Mouse (Mus musculus) c-Kit-positive CD71-negative TER-119-negative erythroid progenitor cells, embryonic 14.5 days (primary cell): Measurements from ENCODE around the gene Anapc15-ps.

Experiments used
- DNase-seq: peaks from one replicate; pipeline ENCODE4 v3.0.0-alpha.2; 2013; ENCODE audit warnings: low read depth

The Anapc15-ps gene

GRCm38 (mm10) chr10:95689833-95690232, 16.6 kb upstream of the Anapc15-ps start:
- no peak for DNase-seq

- DNase-seq, result no peak
Observed at GRCm38 (mm10) chr10:95689058-95689457, 15.8 kb upstream of the Anapc15-ps start.

GRCm38 (mm10) chr10:95687558-95688141, 14.4 kb upstream of the Anapc15-ps start:
- no peak for DNase-seq

- DNase-seq, result no peak
Observed at GRCm38 (mm10) chr10:95686041-95686440, 12.8 kb upstream of the Anapc15-ps start.

- peak; percentile 38 for DNase-seq
Observed at GRCm38 (mm10) chr10:95684782-95685555, 11.7 kb upstream of the Anapc15-ps start.

GRCm38 (mm10) chr10:95684250-95684649, 11.0 kb upstream of the Anapc15-ps start:
- DNase-seq, result no peak

GRCm38 (mm10) chr10:95683735-95684134, 10.5 kb upstream of the Anapc15-ps start:
- DNase-seq, result no peak

GRCm38 (mm10) chr10:95682964-95683363, 9.7 kb upstream of the Anapc15-ps start:
- DNase-seq, result no peak

- no peak for DNase-seq
Observed at GRCm38 (mm10) chr10:95682091-95682740, 9.0 kb upstream of the Anapc15-ps start.

- DNase-seq, result no peak
Observed at GRCm38 (mm10) chr10:95681481-95681880, 8.2 kb upstream of the Anapc15-ps start.

- DNase-seq, result no peak
Observed at GRCm38 (mm10) chr10:95681058-95681440, 7.8 kb upstream of the Anapc15-ps start.

GRCm38 (mm10) chr10:95680153-95681057, 7.2 kb upstream of the Anapc15-ps start:
- no peak for DNase-seq

- DNase-seq, result no peak
Observed at GRCm38 (mm10) chr10:95679131-95679530, 5.9 kb upstream of the Anapc15-ps start.

- no peak for DNase-seq
Observed at GRCm38 (mm10) chr10:95678661-95679060, 5.4 kb upstream of the Anapc15-ps start.

GRCm38 (mm10) chr10:95678241-95678640, 5.0 kb upstream of the Anapc15-ps start:
- DNase-seq, result no peak

- DNase-seq, result peak; percentile 70
Observed at GRCm38 (mm10) chr10:95677356-95678109, 4.3 kb upstream of the Anapc15-ps start.

- DNase-seq, result no peak
Observed at GRCm38 (mm10) chr10:95676991-95677355, 3.7 kb upstream of the Anapc15-ps start.

- DNase-seq, result no peak
Observed at GRCm38 (mm10) chr10:95676387-95676786, 3.1 kb upstream of the Anapc15-ps start.

- DNase-seq, result no peak
Observed at GRCm38 (mm10) chr10:95670781-95671780, 2.2 kb downstream of the Anapc15-ps start.

- DNase-seq, result no peak
Observed at GRCm38 (mm10) chr10:95669872-95670271, 3.4 kb downstream of the Anapc15-ps start.
